Mouse (Mus musculus): ENCODE measurements around the gene Rcn3. TPM values are rescaled to one million over a fixed set of nuclear protein-coding genes. Genes with fewer than 3 reads are reported as not detected.

Rcn3 gene
- total and polyA plus RNA-seq, 3 experiments = 0.38 TPM; not detected in 2

- DNase-seq (ENCODE audit: extremely low read depth) = no peak
- H3K36me3 ChIP-seq (replicated peaks in 1 of 2; ENCODE audit: control insufficient read depth in 1 of 2, insufficient read depth in 1 of 2, low read length in 1 of 2) = peaks cover 0 to 26% of the 10 kb centered on the region in 2 experiments
- peak overlapping the region; percentile 86; the same call in 1 of the 2 replicates for H3K9ac ChIP-seq (ENCODE audit: insufficient read depth, low read depth)
- TF ChIP-seq MAX (IDR thresholded peaks at IDR 0.05; ENCODE audit: low read length) (no peak), MAZ (IDR thresholded peaks at IDR 0.05; ENCODE audit: low read depth, low read length) (no peak)
- no peaks in the 10 kb centered on the region for H3K79me2 ChIP-seq (replicated peaks; ENCODE audit: control insufficient read depth, extremely low read depth, insufficient read depth, poor library complexity, severe bottlenecking)
- no peak overlapping the region for H3K27ac ChIP-seq (ENCODE audit: insufficient read depth, low read depth)
- no peaks in the 10 kb centered on the region for H3K27me3 ChIP-seq (replicated peaks)
- H3K4me3 ChIP-seq (replicated peaks in 1 of 3; ENCODE audit: low read depth in 2 of 3, low read length in 2 of 3, poor library complexity in 1 of 3) = peak overlapping the region; percentile 37 to 76 (median 67)
- peaks cover 3% of the 10 kb centered on the region for H3K9me3 ChIP-seq (replicated peaks; ENCODE audit: low read length)
- dilution Hi-C loops (cut with MboI; ENCODE audit: extremely low pct_ligation_motif_present, extremely low pct_unique_long_range_greater_than_20kb, low sequenced_read_pairs) (no loop called here), in situ Hi-C loops (cut with MboI; ENCODE audit: low pct_ligation_motif_present, low pct_unique_long_range_greater_than_20kb, low sequenced_read_pairs) (no loop called here)
- H3K4me1 ChIP-seq (ENCODE audit: control insufficient read depth in 1 of 2, insufficient read depth in 2 of 2) = peaks cover 5 to 25% of the 10 kb centered on the region in 2 experiments
- H3K4me2 ChIP-seq (ENCODE audit: insufficient read depth, low read depth, poor library complexity, severe bottlenecking) = peak overlapping the region; percentile 72
Measured at GRCm38 (mm10) chr7:45135370-45135769, 43.3 kb upstream of the Rcn3 start.

- in situ Hi-C loops (cut with MboI; ENCODE audit: low pct_ligation_motif_present, low pct_unique_long_range_greater_than_20kb, low sequenced_read_pairs) = no loop called here
- Histone ChIP-seq H3K79me2 (replicated peaks; ENCODE audit: control insufficient read depth, extremely low read depth, insufficient read depth, poor library complexity, severe bottlenecking) (no peaks in the 10 kb centered on the region), H3K36me3 (replicated peaks in 1 of 2; ENCODE audit: control insufficient read depth in 1 of 2, insufficient read depth in 1 of 2, low read length in 1 of 2) (peaks cover 0 to 23% of the 10 kb centered on the region in 2 experiments), H3K9ac (ENCODE audit: insufficient read depth, low read depth) (no peak overlapping the region), H3K27me3 (replicated peaks) (no peaks in the 10 kb centered on the region), H3K4me1 (ENCODE audit: control insufficient read depth in 1 of 2, insufficient read depth in 2 of 2) (peaks cover 7 to 28% of the 10 kb centered on the region in 2 experiments), H3K27ac (ENCODE audit: insufficient read depth, low read depth) (no peak overlapping the region), H3K4me3 (replicated peaks in 1 of 3; ENCODE audit: low read depth in 2 of 3, low read length in 2 of 3, poor library complexity in 1 of 3) (no peak overlapping the region), H3K9me3 (replicated peaks; ENCODE audit: low read length) (peaks cover 3% of the 10 kb centered on the region), H3K4me2 (ENCODE audit: insufficient read depth, low read depth, poor library complexity, severe bottlenecking) (no peak overlapping the region)
- DNase-seq (ENCODE audit: extremely low read depth) = peak; percentile 65
- dilution Hi-C loops (cut with MboI; ENCODE audit: extremely low pct_ligation_motif_present, extremely low pct_unique_long_range_greater_than_20kb, low sequenced_read_pairs) = no loop called here
- TF ChIP-seq MYC (IDR thresholded peaks at IDR 0.05; ENCODE audit: low read depth, low read length) (no peak), IRF4 (IDR thresholded peaks at IDR 0.05; ENCODE audit: low read depth, low read length) (no peak), MAZ (IDR thresholded peaks at IDR 0.05; ENCODE audit: low read depth, low read length) (no peak), KAT2A (IDR thresholded peaks at IDR 0.05; ENCODE audit: insufficient replicate concordance, low read length) (no peak), USF1 (IDR thresholded peaks at IDR 0.05; ENCODE audit: low read depth, low read length) (no peak), SMC3 (IDR thresholded peaks at IDR 0.05; ENCODE audit: low read depth, low read length) (no peak), MAX (IDR thresholded peaks at IDR 0.05; ENCODE audit: low read length) (no peak), ELF1 (IDR thresholded peaks at IDR 0.05; ENCODE audit: low read depth, low read length) (no peak), ZMIZ1 (IDR thresholded peaks at IDR 0.05; ENCODE audit: low read depth, low read length) (no peak), TCF12 (IDR thresholded peaks at IDR 0.05; ENCODE audit: low read depth, low read length) (no peak), MXI1 (IDR thresholded peaks at IDR 0.05; ENCODE audit: low read depth, low read length) (no peak), HCFC1 (IDR thresholded peaks at IDR 0.05; ENCODE audit: low read depth, low read length) (no peak), ZC3H11A (IDR thresholded peaks at IDR 0.05; ENCODE audit: low read depth, low read length) (no peak)
Measured at GRCm38 (mm10) chr7:45134544-45135026, 42.6 kb upstream of the Rcn3 start.

Measured in CH12.LX (cell line).